21 mouse cellular contexts compared by ENCODE assay signal in the genomic region with DNA sequence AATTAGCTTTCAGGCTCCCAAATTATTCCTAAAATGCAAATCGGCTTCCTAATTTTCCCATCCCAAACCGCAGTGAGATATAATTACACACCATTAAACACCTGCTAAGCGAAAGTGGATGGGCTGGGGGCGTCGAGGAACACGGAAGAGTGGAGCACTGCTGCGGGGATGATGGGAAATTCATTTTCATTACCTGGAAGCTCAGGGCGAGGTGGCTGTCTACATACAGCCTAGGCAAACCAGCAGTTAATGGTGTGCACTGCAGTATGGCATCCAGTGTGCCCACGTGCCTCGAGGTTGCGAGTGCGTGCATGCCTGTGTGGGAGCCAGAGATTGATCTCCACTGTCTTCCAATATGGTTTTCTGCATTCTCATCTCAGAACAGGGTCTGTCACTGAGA.
"Had no signal": no experiment of that assay in that cellular context is flagged by ENCODE, and none has a peak within 500 bp of the region (broad histone marks: within the 10 kb centered on the region; RNA-seq: fewer than 3 reads in every experiment).

No protein-coding gene starts in this region.

- H3K9me3 ChIP-seq: limb, embryonic 15.5 days; neural tube, embryonic 12.5 days had no signal

- H3K36me3 ChIP-seq: limb, embryonic 12.5 days; limb, embryonic 15.5 days; neural tube, embryonic 12.5 days had no signal

- DNase-seq: kidney, adult 18-20 months; kidney, adult 9 months; kidney, postnatal 14 days; kidney, postnatal 4 days; left cerebral cortex, postnatal 4 days; liver, postnatal 0 days; lung, embryonic 14.5 days; midbrain, embryonic 14.5 days; retina, postnatal 1 day; right cerebral cortex, postnatal 25 days; spleen, adult 18-20 months; thymus, adult 18-20 months; thymus, postnatal 4 days had no signal

- H3K27me3 ChIP-seq: limb, embryonic 12.5 days; limb, embryonic 15.5 days; neural tube, embryonic 12.5 days had no signal

- H3K4me1 ChIP-seq: limb, embryonic 12.5 days; limb, embryonic 15.5 days; neural tube, embryonic 12.5 days had no signal

- H3K4me2 ChIP-seq: limb, embryonic 12.5 days; limb, embryonic 15.5 days; liver, embryonic 11.5 days; lung, embryonic 14.5 days; midbrain, embryonic 11.5 days; neural tube, embryonic 12.5 days had no signal

- H3K4me3 ChIP-seq: limb, embryonic 12.5 days; limb, embryonic 15.5 days; neural tube, embryonic 12.5 days had no signal

- H3K27ac ChIP-seq: limb, embryonic 12.5 days; limb, embryonic 15.5 days; liver, embryonic 14.5 days; macrophage; neural tube, embryonic 12.5 days had no signal

- H3K9ac ChIP-seq: limb, embryonic 12.5 days; limb, embryonic 15.5 days; liver, embryonic 14.5 days; liver, postnatal 0 days; lung, embryonic 14.5 days; neural tube, embryonic 12.5 days had no signal

- ATAC-seq: liver, postnatal 0 days; lung, postnatal 0 days had no signal
